8 mouse cellular contexts compared by ENCODE assay signal in the genomic region with DNA sequence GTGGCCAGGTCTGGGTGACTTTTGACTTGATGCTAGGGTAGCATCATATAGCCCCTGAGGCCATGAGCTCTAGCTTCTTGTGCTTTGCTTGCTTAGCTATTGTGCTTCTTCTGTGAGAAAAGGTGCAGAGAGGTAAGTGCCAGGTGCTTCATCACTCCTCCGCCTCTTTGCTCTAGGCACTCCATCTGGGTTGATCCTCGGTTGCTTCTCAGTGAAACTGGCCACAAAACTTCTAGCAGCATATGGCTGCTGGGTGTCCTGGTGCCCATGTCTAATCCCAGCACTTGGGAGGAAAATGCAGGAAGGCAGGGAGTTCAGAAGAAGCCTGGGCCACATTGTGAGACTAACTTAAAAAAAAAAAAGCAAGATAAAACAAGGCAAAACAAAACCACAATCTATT.
"Had no signal": no experiment of that assay in that cellular context is flagged by ENCODE, and none has a peak within 500 bp of the region (broad histone marks: within the 10 kb centered on the region; RNA-seq: fewer than 3 reads in every experiment).

No protein-coding gene starts in this region.

- DNase-seq: lung, adult 18-20 months; lung, embryonic 14.5 days; lung, postnatal 10 days; lung, postnatal 36 days; right cerebral cortex, postnatal 14 days; thymus, adult 2 months; thymus, postnatal 25 days; thymus, postnatal 4 days had no signal
